Mouse (Mus musculus) large intestine, adult 2 months (tissue): ENCODE measurements around the gene Atg2a. TPM values are rescaled to one million over a fixed set of nuclear protein-coding genes. Genes with fewer than 3 reads are reported as not detected.
"Not testable (repeated sequence)": the region's sequence is repeated elsewhere in the genome, so short reads cannot be mapped to it uniquely, and the experiment has no call there.

Experiments
- DNase-seq: peaks from one replicate; pipeline ENCODE4 v3.0.0-alpha.2; 2012; ENCODE audit warnings: low read depth, low spot score
- WGBS: fragments of 180-500 bp; shearing (Covaris S2); methylation state at CpG from one replicate; pipeline ENCODE4 v1.1.7; 2018; 5-methylcytosine and 5-hydroxymethylcytosine counted together
- polyA plus RNA-seq: library from polyadenylated mRNA; depleted of rRNA; stranded (reverse); fragments of >200 nt; gene quantifications from 2 replicates; pipeline ENCODE4 v1.2.3, GENCODE M21; 2012

Atg2a gene
- polyA plus RNA-seq, 1 experiment, result 23.3 TPM

DNA sequence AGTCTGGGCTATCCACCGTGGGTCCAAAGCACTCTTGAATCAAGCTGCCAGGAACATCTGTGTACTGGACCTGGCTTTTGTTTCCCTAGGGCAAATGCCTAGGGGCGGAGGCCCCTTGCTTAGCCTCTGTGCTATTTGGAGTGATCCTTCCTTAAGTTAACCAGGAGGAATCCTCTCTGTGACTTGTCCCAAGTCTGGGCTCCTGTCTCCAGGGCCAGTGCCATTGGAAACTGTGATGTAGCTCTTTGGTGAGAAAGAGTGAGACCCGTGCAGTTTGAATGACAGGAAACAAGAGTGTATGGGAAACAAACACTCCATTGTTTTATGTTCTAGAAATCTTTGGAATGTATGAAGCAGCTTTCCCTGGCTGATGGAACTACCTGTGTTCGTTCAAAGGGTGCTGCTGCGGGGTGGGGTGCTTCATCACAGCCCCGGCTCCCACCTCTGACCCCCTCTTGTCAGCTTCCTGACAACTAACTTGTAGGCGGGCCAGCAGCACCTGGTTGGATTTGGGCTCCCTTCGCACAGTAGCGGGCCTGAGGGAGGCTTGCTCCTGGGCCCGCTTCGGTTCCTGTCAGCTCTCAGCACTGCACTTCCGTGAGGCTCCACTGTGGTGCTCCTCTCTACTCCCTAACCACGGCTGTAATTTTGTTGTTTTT, 46.9 kb downstream of the Atg2a start:
- DNase-seq, result no peak
- WGBS, result 69% methylated on average over 13 of the region's 13 CpGs

DNA sequence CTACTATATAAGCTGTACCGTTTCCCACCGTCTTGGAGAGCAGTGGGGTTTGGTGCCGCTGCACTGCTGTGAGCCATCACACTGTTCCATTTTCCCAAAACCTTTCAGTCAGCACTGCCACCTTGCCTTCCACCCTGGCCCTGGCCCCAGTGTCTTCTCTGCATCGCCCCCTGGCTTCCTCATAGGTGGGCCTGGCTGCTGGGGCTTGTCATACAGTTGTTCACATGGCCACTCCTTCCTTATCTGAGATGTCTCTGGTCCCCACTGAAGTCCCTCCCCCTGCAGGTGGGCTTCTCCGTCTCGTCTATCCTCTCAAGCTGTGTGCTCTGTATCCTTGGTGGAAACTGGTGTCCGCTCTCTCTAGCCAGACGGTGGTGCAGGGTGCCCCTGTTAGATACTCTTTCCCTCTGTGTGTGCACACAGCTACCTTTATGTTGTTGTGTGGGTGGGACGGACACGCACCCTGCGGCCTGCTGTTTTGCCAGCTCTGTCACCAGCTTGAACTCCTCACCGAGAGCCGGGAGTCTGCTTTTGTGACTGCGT, 48.3 kb downstream of the Atg2a start:
- DNase-seq, result no peak
- 94% methylated on average over 14 of the region's 14 CpGs for WGBS

DNA sequence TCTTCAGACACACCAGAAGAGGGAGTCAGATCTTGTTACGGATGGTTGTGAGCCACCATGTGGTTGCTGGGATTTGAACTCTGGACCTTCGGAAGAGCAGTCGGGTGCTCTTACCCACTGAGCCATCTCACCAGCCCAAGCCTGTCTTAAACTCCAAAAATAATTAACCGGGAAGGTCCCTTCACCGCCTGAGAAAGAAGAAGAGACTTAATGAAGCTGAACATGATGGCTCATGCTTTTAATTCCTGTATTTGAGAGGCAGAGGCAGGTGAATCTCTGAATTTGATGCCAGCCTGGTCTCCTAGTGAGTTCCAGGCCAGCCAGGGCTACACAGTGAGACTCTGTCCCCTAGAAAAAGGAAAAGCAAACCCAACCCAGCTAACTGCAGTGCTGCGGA, 49.2 kb downstream of the Atg2a start:
- WGBS, result 70% methylated on average over 5 of the region's 6 CpGs
- DNase-seq, result not testable (repeated sequence)

DNA sequence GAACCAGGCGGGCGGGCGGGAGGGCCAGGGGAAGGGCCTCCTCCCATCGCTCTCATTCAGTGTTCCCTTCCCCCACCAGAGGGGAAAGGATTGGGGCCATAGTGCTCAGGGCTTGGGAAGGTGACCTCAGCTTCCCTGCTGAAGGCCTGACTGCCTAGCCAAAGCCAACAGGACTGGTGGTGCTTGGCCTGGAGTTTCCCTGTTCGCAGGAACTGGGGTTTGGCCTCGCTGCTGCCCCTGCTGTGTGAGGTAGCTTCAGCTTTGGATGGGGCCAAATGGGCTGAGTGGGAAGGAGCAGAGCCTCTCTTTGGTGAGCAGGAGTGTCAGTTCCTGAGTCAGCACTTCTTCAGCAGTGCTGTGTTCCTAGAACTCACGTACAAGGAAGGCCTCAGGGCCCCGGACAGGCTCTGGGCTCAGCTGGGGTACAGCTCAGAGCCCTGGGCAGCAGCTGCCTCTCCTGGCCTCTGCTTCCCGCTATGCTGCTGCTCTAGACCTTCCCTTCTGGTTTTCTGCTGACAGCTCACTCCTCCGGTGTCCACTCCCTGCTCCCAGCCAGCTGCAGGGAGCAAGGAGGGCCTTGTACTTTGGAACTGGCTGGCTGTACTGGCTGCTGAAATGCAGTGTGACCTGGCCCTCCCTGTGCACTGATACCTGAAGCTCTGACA, 49.8 kb downstream of the Atg2a start:
- 42% methylated on average over 10 of the region's 10 CpGs for WGBS
- no peak for DNase-seq

DNA sequence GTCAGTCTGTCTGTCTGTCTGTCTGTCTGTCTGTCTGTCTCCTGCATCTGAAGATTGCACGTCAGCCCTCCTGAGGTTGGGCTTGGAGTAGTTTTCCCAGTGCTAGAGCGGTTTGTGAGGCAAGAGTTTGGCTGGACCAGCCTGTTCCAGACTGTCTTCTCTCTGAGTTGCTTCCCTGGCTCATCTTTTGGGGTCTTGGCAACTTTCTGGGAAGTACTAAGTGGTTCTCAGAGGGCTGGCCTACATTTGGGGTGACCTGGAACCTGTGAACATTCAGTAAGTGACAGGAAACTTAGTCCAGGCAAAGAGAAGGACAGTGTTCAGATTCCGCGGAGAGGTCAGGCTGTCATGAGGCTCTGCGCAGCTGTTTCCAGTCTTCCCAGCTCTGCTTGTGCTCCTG, 50.8 kb downstream of the Atg2a start:
- 82% methylated on average over 5 of the region's 5 CpGs for WGBS

DNA sequence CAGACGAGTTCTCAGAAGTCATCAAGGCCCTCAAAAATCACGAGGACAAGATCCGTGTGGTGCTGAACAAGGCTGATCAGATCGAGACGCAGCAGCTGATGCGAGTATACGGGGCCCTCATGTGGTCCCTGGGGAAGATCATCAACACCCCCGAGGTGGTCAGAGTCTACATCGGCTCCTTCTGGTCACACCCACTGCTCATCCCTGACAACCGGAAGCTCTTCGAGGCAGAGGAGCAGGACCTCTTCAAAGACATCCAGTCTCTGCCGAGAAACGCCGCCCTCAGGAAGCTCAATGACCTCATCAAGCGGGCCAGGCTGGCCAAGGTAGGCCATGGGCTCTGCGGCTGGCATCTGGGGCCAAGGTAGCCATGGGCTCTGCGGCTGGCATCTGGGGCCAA, 52.8 kb downstream of the Atg2a start:
- DNase-seq, result no peak
- 90% methylated on average over 17 of the region's 17 CpGs for WGBS

More for the DNA sequence above, 50.8 kb downstream of the Atg2a start:
- DNase-seq, result no peak

DNA sequence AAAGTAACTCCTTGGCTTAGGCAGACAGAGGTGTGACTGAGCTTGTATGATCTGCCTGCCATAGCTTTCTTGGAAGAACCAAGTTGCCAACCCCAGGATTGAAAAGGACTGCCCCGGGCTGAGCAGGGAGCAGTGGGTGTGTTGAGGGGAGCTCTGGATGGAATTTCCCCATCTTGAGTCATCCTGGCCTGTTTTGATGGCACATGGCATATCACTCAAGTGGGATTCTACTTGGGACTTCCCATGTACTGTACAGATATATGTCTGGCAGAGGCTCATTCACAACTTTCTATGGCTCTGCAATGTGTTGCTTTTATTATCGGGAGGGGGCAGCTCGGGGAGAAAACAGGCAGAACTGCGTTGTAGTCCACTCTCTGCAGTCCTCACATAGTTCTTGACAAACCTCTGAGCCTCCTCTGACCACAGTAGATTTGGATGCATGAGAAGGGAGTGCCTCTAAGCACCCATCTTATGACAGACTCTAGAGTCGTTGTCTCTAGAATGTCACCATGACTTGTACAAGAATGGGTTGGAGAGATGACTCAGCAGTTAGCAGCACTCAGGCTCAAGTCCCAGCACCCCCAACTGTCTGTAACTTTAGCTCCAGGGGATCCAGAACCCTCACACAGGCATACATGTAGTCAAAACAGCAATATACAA, 55.2 kb downstream of the Atg2a start:
- 74% methylated on average over 5 of the region's 5 CpGs for WGBS
- no peak for DNase-seq

DNA sequence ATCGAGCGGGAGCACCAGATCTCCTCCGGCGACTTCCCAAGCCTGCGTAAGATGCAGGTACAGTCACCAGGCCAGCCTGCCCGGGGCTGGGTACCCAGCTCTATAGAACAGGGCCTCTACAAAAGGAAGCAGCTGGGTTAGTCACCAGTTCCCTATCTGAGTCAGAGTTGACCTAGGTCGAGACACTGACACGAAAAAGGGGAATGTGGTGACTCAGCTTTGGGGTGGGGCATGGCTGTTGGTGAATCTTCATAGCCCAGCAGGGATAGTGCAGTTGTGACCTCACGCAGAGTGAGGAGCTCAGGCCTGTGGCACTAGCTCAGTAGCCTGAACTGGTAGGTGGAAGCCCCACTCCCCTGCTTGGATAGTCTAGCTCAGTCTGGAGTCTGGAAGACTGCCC, 56.2 kb downstream of the Atg2a start:
- 55% methylated on average over 9 of the region's 9 CpGs for WGBS
- no peak for DNase-seq

DNA sequence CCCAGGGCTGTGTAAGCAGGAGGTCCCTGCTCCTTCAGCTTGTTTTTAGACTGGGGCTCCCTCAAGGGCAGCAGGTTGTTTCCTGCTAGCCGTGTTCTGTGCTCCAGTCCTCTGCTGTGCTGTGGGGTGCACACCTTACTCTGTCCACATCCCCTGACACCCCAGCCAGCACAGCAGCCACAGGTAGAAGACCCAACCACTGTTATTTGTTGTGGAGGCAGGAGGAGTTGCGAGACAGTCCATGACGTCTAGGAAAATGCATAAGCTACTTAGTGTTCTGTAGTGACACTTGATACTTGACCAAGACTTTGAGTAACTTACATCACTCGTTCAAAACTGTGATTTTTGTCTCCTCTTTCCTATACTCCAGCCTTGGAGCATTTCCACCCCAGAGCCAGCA, 57.5 kb downstream of the Atg2a start:
- WGBS, result 72% methylated on average over 4 of the region's 4 CpGs

DNA sequence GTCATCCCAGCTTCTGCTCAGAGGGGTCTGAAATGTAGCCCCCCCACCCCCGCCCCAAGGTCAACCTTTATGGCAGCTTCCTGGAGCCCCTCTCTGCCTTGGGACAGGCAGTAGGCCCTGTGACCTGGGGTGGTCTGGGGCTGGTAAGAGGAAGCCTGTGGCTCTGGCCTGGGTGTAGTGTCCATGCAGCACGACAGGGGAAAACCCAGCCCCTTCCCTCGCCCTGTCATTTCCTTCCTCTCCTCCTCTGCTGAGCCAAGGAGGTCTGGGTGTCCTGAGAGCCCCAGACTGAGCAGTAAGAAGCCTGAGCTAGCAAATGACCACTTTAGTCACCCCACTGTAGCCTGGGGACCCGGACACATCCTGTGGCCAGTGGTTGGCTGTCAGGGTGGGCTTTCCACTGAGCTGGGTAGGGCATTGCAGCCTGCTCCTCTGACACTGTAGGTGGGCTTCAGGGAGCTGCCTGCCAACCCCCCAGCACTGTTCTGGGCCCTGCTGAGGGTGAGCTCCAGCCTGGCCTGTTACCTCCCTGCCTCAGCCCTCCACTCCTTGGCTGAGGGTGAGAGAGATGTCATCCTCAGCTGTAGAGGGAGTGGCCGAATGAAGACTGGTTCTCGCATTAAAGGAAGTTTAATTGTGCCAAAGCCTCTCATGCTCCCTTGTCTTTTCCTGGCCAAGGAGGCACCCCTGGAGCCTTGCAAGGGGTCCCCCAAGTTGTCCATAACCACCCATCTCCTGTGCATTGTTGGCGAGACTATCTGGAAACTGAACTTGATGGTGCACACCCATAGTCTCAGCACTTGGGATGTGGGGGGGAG, 58.2 kb downstream of the Atg2a start:
- DNase-seq, result no peak
- 75% methylated on average over 7 of the region's 7 CpGs for WGBS

More for the DNA sequence above, 57.5 kb downstream of the Atg2a start:
- no peak for DNase-seq

DNA sequence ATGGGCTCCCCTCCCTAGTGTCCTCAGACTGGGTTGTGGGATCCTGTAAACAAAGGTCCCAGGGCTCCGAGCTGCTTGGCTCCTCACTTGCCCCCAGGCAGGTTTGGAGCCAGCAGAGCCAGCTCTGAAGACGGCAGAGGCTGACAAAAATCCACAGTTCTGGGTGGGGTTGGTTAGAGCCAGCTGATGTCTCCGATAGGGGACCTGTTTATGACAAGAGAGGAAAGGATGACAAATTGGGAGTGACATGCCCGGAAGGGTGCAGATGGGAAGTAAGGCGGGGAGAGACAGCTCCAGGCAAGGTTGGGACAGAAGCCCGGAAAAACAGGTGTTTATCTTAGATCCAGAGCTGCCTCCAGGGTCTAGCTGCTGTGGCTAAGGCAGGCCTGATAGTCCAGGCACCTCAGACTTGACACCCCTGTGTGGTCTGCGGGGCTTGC, 59.0 kb downstream of the Atg2a start:
- WGBS, result 59% methylated on average over 7 of the region's 7 CpGs

DNA sequence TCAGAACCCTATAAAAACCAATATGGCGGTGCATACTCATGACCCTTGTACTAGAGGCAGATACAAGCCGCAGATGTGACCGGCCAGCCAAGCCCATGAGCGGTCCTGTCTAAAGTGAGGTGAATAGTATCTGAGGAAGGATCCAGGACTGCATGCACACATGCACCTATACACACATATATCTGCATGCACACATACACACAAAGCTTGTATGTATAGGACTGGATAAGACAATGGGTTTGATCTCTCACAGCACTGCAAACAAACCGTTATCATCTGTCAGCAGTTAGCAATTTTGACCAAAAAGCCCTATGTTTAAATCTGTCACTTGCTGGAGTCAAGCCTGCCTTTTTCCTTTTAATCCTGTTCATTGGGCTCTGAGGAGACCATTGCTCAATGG, 60.6 kb downstream of the Atg2a start:
- DNase-seq, result no peak
- 90% methylated on average over 5 of the region's 5 CpGs for WGBS

More for the DNA sequence above, 59.0 kb downstream of the Atg2a start:
- DNase-seq, result no peak

DNA sequence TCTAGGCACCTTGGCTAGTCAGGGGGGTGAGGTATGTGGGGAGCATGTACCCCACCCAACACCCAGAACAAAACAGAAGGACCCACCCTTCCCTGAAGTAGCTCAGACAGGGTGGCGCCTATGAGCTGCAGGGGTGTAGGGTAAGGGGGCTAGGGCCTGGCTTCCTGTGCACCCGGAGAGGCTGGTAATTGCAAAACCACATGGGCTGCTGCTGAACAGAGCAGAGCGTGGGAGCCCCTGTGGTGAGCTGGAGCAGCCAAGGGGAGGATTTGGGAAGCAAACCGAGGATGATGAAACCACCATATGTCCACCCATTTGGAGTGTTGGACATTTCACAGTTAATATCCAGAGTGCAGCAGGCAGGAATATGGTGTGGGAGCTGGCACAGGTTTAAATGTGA, 61.1 kb downstream of the Atg2a start:
- 58% methylated on average over 4 of the region's 4 CpGs for WGBS
- DNase-seq, result no peak

DNA sequence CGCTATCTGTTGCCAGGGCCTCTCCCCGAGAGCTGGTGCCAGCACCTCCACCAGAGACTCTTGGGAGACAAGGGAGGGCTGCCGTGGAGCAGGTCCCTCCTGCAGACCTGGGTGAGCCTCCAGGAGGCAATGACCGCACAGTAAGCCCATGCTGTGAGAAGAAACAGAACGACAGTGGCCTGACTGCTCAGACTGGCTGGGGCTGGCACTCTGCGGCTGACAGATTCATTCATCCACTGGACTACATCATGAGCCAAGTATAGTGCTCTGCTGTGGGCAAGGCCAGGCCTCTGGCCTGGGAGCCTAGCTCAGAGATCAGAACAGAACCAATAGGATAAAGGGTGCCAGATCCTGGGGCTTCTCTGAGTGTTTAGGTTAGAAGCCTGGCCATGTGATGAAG, 62.4 kb downstream of the Atg2a start:
- DNase-seq, result no peak
- whole genome bisulfite sequencing, result 79% methylated on average over 6 of the region's 6 CpGs

DNA sequence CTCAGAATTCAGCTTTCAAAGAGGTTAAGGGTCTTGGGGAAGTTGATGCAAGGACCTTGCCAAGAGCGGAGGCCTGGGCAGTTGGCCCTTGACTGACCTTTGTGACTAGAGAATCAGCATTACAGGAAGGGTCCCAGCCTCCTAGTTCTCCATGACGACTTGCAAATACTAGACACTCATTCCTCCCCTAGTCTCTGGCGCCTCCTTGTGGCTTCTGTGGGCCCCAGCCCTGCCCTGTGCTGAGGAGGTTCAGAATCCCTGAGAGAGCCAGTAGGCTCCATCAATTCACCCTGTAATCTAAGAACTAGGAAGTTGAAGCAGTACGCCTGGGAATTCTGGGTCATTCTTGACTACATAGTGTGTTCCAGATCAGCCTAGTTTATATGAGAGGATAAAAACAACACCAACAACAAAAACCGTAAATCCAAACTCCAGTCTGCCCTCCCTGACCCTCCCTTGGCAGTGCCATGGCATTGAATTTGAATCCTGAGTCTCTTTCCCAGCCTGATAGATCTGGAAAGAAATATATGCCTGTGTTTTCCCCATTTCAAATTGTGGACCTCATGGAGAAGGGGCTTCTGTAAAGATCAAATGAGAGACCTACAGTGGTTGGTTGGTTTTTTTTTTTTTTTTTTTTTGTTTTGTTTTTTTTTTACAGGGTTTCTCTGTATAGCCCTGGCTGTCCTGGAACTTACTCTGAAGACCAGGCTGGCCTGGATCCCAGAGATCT, 63.5 kb downstream of the Atg2a start:
- WGBS, result 7% methylated on average over 5 of the region's 5 CpGs
- peak; percentile 93 for DNase-seq

DNA sequence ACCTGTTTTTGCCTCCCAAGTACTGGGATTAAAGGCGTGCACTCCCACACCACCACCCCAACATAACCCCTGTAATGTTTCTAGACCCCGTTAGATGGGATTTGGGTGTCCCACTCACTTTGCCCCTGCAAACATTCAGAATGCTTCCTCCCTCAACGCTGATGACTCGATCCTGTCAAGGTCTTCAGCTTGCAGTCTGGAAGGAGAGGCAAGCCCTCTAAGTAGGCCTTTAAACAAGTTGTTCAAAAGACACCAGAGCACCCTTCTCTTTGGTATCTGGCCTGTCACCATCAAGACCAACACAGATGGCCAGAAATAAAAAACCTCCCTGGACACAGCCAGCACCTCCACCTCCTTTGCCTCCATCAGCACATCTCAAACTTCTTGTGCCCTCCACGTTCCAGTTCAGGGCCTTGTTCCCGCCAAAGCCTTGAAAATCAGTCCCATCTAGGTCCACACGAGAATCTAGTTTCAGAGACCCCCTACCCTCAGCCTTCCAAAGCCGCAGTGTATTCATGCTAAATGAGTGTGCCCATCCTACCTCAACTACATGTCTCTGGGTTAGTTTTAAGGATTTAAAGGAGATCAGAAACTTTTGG, 64.1 kb downstream of the Atg2a start:
- WGBS, result 51% methylated on average over 8 of the region's 8 CpGs
- no peak for DNase-seq

DNA sequence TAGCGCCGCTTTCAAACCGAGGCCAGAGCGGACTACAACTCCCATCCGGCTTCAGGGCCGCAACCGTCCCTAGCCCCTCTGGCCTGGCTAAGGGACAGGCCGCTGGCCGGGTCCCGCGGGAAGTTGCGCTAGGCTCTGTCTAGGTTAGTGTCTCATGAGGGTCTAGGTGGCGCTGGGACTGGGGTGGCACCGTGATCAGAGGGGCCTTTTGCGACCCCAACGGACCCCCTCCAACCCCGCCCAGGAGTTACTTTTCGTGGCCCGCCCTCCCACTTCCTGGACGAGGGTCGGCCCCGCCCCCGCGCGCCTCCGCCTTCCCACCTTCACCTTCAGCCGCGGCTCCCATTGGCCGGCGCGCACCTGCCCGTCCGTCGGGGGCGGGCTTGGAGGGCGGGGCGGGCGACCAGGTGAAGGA, 64.7 kb downstream of the Atg2a start, which contains the start of gene Cdc42bpg:
TSS of gene Cdc42bpg (plus strand) at position 320 of the 415 bp plus-strand sequence.
- under 1% methylated on average over 38 of the region's 38 CpGs for WGBS

DNA sequence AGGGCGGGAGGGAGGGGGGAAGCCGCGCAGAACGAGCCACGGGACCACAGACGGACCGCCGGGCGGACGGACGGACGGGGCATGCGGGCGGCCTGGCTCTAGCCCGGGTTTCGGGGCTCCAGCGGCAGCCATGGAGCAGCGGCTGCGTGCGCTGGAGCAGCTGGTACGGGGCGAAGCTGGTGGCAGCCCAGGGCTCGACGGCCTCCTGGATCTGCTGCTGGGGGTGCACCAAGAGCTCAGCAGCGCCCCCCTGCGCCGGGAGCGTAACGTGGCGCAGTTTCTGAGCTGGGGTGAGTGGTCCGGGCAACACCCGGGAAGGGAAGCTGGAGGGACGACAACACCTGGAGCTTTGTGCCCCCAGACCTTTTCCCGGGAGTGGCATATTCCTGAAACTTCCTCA, 65.1 kb downstream of the Atg2a start:
- 1% methylated on average over 31 of the region's 34 CpGs for WGBS

More for the DNA sequence above, 64.7 kb downstream of the Atg2a start, which contains the start of gene Cdc42bpg:
- DNase-seq, result no peak

More for the DNA sequence above, 65.1 kb downstream of the Atg2a start:
- DNase-seq, result no peak
